Mouse (Mus musculus): Measurements from ENCODE around the gene Ceacam15.

DNA sequence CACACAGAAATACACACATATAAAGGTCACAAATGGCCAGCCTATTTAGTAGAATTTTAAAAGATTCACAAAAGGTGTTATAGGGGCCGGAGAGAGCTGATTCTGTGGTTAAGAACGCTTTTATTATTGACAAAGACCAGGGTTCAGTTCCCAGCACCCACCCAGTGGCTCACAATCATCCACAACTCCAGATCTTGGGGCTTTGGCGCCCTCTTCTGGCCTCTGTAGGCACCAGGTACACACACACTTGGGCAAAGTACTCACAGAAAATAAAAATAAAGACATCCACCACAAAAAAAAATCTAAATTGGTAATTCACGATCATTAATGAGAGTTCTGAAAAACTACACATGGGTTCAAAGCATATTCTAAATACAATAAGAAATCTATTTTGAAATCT lies 43.6 kb downstream of the Ceacam15 start:
- TF ChIP-seq POLR2A (IDR thresholded peaks at IDR 0.05; ENCODE audit: borderline replicate concordance, extremely low read depth, low read depth, low read length) (no peak), CTCF (IDR thresholded peaks at IDR 0.05; ENCODE audit: insufficient read depth, low read length) (no peak)

Measured in lung, adult 2 months (tissue).